Mouse (Mus musculus): ENCODE results near the gene Slc30a5. TPM values are rescaled to one million over a fixed set of nuclear protein-coding genes. Genes with fewer than 3 reads are reported as not detected.

The Slc30a5 gene
- polyA plus RNA-seq, 1 experiment, result 20.9 TPM

DNA sequence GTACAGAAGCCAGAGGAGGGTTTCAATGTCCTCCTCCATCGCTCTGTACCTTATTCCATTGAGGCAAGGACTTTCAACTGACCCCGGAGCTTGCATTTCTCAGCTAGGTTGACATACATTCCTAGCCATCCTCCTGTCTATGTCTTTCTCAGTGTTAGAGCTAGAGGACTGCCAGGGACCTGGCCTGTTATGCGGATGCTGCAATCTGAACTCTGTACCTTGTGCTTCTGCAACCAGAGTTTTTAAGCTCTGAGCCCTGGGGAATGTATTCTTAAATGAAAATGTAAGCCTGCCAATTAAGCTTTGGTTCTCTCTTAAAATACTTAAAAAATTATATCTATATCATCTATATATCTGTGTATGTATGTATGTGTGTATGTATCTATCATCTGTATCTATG lies 44.5 kb upstream of the Slc30a5 start:
- Histone ChIP-seq H3K4me2 (ENCODE audit: low read depth) (no peak overlapping the region), H3K27me3 (ENCODE audit: control insufficient read depth, insufficient read depth, insufficient read length) (peaks cover 6% of the 10 kb centered on the region), H3ac (ENCODE audit: control insufficient read depth, insufficient read length) (no peak overlapping the region), H3K36me3 (ENCODE audit: control insufficient read depth, insufficient read depth) (no peaks in the 10 kb centered on the region), H3K79me2 (ENCODE audit: control insufficient read depth, insufficient read depth) (no peaks in the 10 kb centered on the region), H3K4me3 (no peak overlapping the region)
- TF ChIP-seq MYOG (IDR thresholded peaks at IDR 0.05; ENCODE audit: control insufficient read depth in 1 of 3, insufficient read depth in 1 of 3, insufficient read length in 2 of 3, low read depth in 2 of 3), result no peak
- TF ChIP-seq TCF3 (IDR thresholded peaks at IDR 0.05; ENCODE audit: insufficient read length, low read depth), result no peak
- no peak for TF ChIP-seq CEBPB (IDR thresholded peaks at IDR 0.05; ENCODE audit: insufficient read depth, poor library complexity, severe bottlenecking)
- TF ChIP-seq SRF (IDR thresholded peaks at IDR 0.05; ENCODE audit: control insufficient read depth, insufficient read length, low read depth), result no peak
- TF ChIP-seq MAX (IDR thresholded peaks at IDR 0.05; ENCODE audit: low read depth), result no peak
- no peak for TF ChIP-seq REST (IDR thresholded peaks at IDR 0.05; ENCODE audit: insufficient read depth, insufficient read length)
- no peak for TF ChIP-seq MYOD1 (IDR thresholded peaks at IDR 0.05; ENCODE audit: control insufficient read depth in 1 of 3, insufficient read length in 2 of 3, low read depth in 2 of 3)
- no peak for TF ChIP-seq TCF12 (IDR thresholded peaks at IDR 0.05; ENCODE audit: insufficient read depth, poor library complexity, severe bottlenecking)
- no peak for TF ChIP-seq E2F4 (IDR thresholded peaks at IDR 0.05; ENCODE audit: insufficient read depth)

DNA sequence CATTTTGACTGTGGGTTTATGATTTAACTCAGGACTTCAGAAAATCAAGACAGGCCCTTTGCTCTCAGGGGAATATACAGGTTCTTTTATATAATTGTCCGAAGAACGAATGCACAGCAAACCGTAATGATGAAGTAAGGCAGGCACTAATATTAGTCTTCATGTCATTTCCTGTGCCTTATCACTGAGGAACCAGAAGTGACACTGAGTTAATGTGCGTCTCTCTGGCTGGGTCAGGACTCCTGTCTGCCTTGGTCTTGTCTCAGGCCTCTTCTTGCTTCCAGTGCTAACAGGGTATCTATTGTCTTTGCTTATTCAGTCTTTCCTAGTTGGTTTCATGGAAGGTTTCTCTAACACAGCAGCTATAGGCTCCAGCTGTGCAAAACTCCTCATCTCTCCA lies 41.9 kb upstream of the Slc30a5 start:
- Histone ChIP-seq H3K36me3 (ENCODE audit: control insufficient read depth, insufficient read depth) (no peaks in the 10 kb centered on the region), H3K4me3 (no peak overlapping the region), H3K4me2 (ENCODE audit: low read depth) (no peak overlapping the region), H3K79me2 (ENCODE audit: control insufficient read depth, insufficient read depth) (no peaks in the 10 kb centered on the region), H3ac (ENCODE audit: control insufficient read depth, insufficient read length) (no peak overlapping the region), H3K27me3 (ENCODE audit: control insufficient read depth, insufficient read depth, insufficient read length) (peaks cover 6% of the 10 kb centered on the region)
- TF ChIP-seq SRF (IDR thresholded peaks at IDR 0.05; ENCODE audit: control insufficient read depth, insufficient read length, low read depth), result no peak
- TF ChIP-seq CEBPB (IDR thresholded peaks at IDR 0.05; ENCODE audit: insufficient read depth, poor library complexity, severe bottlenecking), result no peak
- TF ChIP-seq POLR2AphosphoS2 (IDR thresholded peaks at IDR 0.05; ENCODE audit: insufficient read length, low read depth), result no peak
- TF ChIP-seq TCF3 (IDR thresholded peaks at IDR 0.05; ENCODE audit: insufficient read length, low read depth), result no peak
- no peak for TF ChIP-seq TCF12 (IDR thresholded peaks at IDR 0.05; ENCODE audit: insufficient read depth, poor library complexity, severe bottlenecking)
- TF ChIP-seq E2F4 (IDR thresholded peaks at IDR 0.05; ENCODE audit: insufficient read depth), result no peak
- no peak for TF ChIP-seq POLR2A (IDR thresholded peaks at IDR 0.05; ENCODE audit: insufficient read length, low read depth)
- TF ChIP-seq MYOG (IDR thresholded peaks at IDR 0.05; ENCODE audit: control insufficient read depth in 1 of 3, insufficient read depth in 1 of 3, insufficient read length in 2 of 3, low read depth in 2 of 3), result no peak
- no peak for TF ChIP-seq MAX (IDR thresholded peaks at IDR 0.05; ENCODE audit: low read depth)
- no peak for TF ChIP-seq USF1 (IDR thresholded peaks at IDR 0.05; ENCODE audit: low read depth)
- TF ChIP-seq MYOD1 (IDR thresholded peaks at IDR 0.05; ENCODE audit: control insufficient read depth in 1 of 3, insufficient read length in 2 of 3, low read depth in 2 of 3), result no peak
- no peak for TF ChIP-seq REST (IDR thresholded peaks at IDR 0.05; ENCODE audit: insufficient read depth, insufficient read length)

GRCm38 (mm10) chr13:100874588-100874987 lies 41.4 kb upstream of the Slc30a5 start:
- no peaks in the 10 kb centered on the region for H3K36me3 ChIP-seq (ENCODE audit: control insufficient read depth, insufficient read depth)
- no peak overlapping the region for H3K4me2 ChIP-seq (ENCODE audit: low read depth)
- no peak for TF ChIP-seq USF1 (IDR thresholded peaks at IDR 0.05; ENCODE audit: low read depth)
- no peak for TF ChIP-seq POLR2A (IDR thresholded peaks at IDR 0.05; ENCODE audit: insufficient read length, low read depth)
- TF ChIP-seq MYOG (IDR thresholded peaks at IDR 0.05; ENCODE audit: control insufficient read depth in 1 of 3, insufficient read depth in 1 of 3, insufficient read length in 2 of 3, low read depth in 2 of 3), result no peak
- no peak overlapping the region for H3ac ChIP-seq (ENCODE audit: control insufficient read depth, insufficient read length)
- H3K27me3 ChIP-seq (ENCODE audit: control insufficient read depth, insufficient read depth, insufficient read length), result peaks cover 6% of the 10 kb centered on the region
- no peaks in the 10 kb centered on the region for H3K79me2 ChIP-seq (ENCODE audit: control insufficient read depth, insufficient read depth)
- no peak overlapping the region for H3K4me3 ChIP-seq

- TF ChIP-seq POLR2A (IDR thresholded peaks at IDR 0.05; ENCODE audit: insufficient read length, low read depth) (no peak), USF1 (IDR thresholded peaks at IDR 0.05; ENCODE audit: low read depth) (no peak), CEBPB (IDR thresholded peaks at IDR 0.05; ENCODE audit: insufficient read depth, poor library complexity, severe bottlenecking) (no peak), REST (IDR thresholded peaks at IDR 0.05; ENCODE audit: insufficient read depth, insufficient read length) (no peak), MYOG (IDR thresholded peaks at IDR 0.05; ENCODE audit: control insufficient read depth in 1 of 3, insufficient read depth in 1 of 3, insufficient read length in 2 of 3, low read depth in 2 of 3) (no peak), TCF12 (IDR thresholded peaks at IDR 0.05; ENCODE audit: insufficient read depth, poor library complexity, severe bottlenecking) (no peak), MAX (IDR thresholded peaks at IDR 0.05; ENCODE audit: low read depth) (no peak), SRF (IDR thresholded peaks at IDR 0.05; ENCODE audit: control insufficient read depth, insufficient read length, low read depth) (no peak), POLR2AphosphoS2 (IDR thresholded peaks at IDR 0.05; ENCODE audit: insufficient read length, low read depth) (no peak), TCF3 (IDR thresholded peaks at IDR 0.05; ENCODE audit: insufficient read length, low read depth) (no peak), MYOD1 (IDR thresholded peaks at IDR 0.05; ENCODE audit: control insufficient read depth in 1 of 3, insufficient read length in 2 of 3, low read depth in 2 of 3) (no peak)
- H3K36me3 ChIP-seq (ENCODE audit: control insufficient read depth, insufficient read depth), result no peaks in the 10 kb centered on the region
These were observed 40.3 kb upstream of the Slc30a5 start for GRCm38 (mm10) chr13:100873530-100873929.

GRCm38 (mm10) chr13:100871445-100872171 lies 38.4 kb upstream of the Slc30a5 start:
- H3ac ChIP-seq (ENCODE audit: control insufficient read depth, insufficient read length), result no peak overlapping the region
- no peak overlapping the region for H3K4me3 ChIP-seq
- no peaks in the 10 kb centered on the region for H3K36me3 ChIP-seq (ENCODE audit: control insufficient read depth, insufficient read depth)
- no peaks in the 10 kb centered on the region for H3K79me2 ChIP-seq (ENCODE audit: control insufficient read depth, insufficient read depth)
- no peak overlapping the region for H3K4me2 ChIP-seq (ENCODE audit: low read depth)
- H3K27me3 ChIP-seq (ENCODE audit: control insufficient read depth, insufficient read depth, insufficient read length), result no peaks in the 10 kb centered on the region
- TF ChIP-seq MYOG (IDR thresholded peaks at IDR 0.05; ENCODE audit: control insufficient read depth in 1 of 3, insufficient read depth in 1 of 3, insufficient read length in 2 of 3, low read depth in 2 of 3) (no peak), MYOD1 (IDR thresholded peaks at IDR 0.05; ENCODE audit: control insufficient read depth in 1 of 3, insufficient read length in 2 of 3, low read depth in 2 of 3) (no peak), TCF3 (IDR thresholded peaks at IDR 0.05; ENCODE audit: insufficient read length, low read depth) (no peak), MAX (IDR thresholded peaks at IDR 0.05; ENCODE audit: low read depth) (no peak), CEBPB (IDR thresholded peaks at IDR 0.05; ENCODE audit: insufficient read depth, poor library complexity, severe bottlenecking) (no peak), E2F4 (IDR thresholded peaks at IDR 0.05; ENCODE audit: insufficient read depth) (no peak), POLR2AphosphoS2 (IDR thresholded peaks at IDR 0.05; ENCODE audit: insufficient read length, low read depth) (no peak), USF1 (IDR thresholded peaks at IDR 0.05; ENCODE audit: low read depth) (no peak), POLR2A (IDR thresholded peaks at IDR 0.05; ENCODE audit: insufficient read length, low read depth) (no peak)

More at GRCm38 (mm10) chr13:100873530-100873929, 40.3 kb upstream of the Slc30a5 start:
- Histone ChIP-seq H3ac (ENCODE audit: control insufficient read depth, insufficient read length) (no peak overlapping the region), H3K4me2 (ENCODE audit: low read depth) (no peak overlapping the region), H3K27me3 (ENCODE audit: control insufficient read depth, insufficient read depth, insufficient read length) (peaks cover 6% of the 10 kb centered on the region), H3K4me3 (no peak overlapping the region), H3K79me2 (ENCODE audit: control insufficient read depth, insufficient read depth) (no peaks in the 10 kb centered on the region)

All from myocyte (in vitro differentiated cells).